Mouse (Mus musculus) forebrain, embryonic 16.5 days (tissue): ENCODE results near the gene Galnt12. TPM values are rescaled to one million over a fixed set of nuclear protein-coding genes. Genes with fewer than 3 reads are reported as not detected.

Source experiments
- ATAC-seq: fragments of 200-750 bp; cut with Nextera tagmentation; 2 replicates; pipeline ENCODE4 v1.8.0; 2017; ENCODE audit warnings: mild to moderate bottlenecking, moderate library complexity
- H3K27ac ChIP-seq: fragments of 300-500 bp; sonication (generic); 2 replicates; pipeline ENCODE4 v1.5.1; 2014; ENCODE audit warnings: low read length, control low read depth
- H3K27me3 ChIP-seq: fragments of 300-500 bp; sonication (generic); replicated peaks from 2 replicates; pipeline ENCODE4 v1.6.1; 2014; ENCODE audit warnings: low read length; ENCODE audit not compliant: control insufficient read depth, insufficient read depth
- H3K36me3 ChIP-seq: fragments of 300-500 bp; sonication (generic); 2 replicates; pipeline ENCODE4 v1.6.1; 2014; ENCODE audit not compliant: control insufficient read depth, insufficient read depth
- H3K4me1 ChIP-seq: fragments of 300-500 bp; sonication (generic); replicated peaks from 2 replicates; pipeline ENCODE4 v1.6.1; 2014; ENCODE audit warnings: low read length; ENCODE audit not compliant: control insufficient read depth, insufficient read depth
- H3K4me2 ChIP-seq: fragments of 300-500 bp; sonication (generic); 2 replicates; pipeline ENCODE4 v1.6.1; 2014; ENCODE audit warnings: mild to moderate bottlenecking, low read length, control low read depth
- H3K4me3 ChIP-seq: fragments of 300-500 bp; sonication (generic); replicated peaks from 2 replicates; pipeline ENCODE4 v1.5.1; 2014; ENCODE audit warnings: mild to moderate bottlenecking, low read length, control low read depth
- H3K9ac ChIP-seq: fragments of 300-500 bp; sonication (generic); replicated peaks from 2 replicates; pipeline ENCODE4 v1.6.1; 2014; ENCODE audit warnings: low read depth, low read length, control low read depth
- H3K9me3 ChIP-seq: fragments of 300-500 bp; sonication (generic); 2 replicates; pipeline ENCODE4 v1.6.1; 2016; ENCODE audit warnings: low read length; ENCODE audit not compliant: control insufficient read depth
- WGBS: fragments of 180-500 bp; shearing (Covaris S2); extraction: QIAGEN DNeasy Blood & Tissue Kit; methylation state at CpG from one replicate; pipeline ENCODE4 v1.1.7; 2014; 5-methylcytosine and 5-hydroxymethylcytosine counted together
- polyA plus RNA-seq: library from polyadenylated mRNA; unstranded; fragments of >200 nt; fragmentation: Nextera tagmentation; extraction: Ambion mirVana; gene quantifications from 2 replicates; pipeline ENCODE4 v1.2.1, GENCODE M21; 2015

Gene Galnt12
- polyA plus RNA-seq, 1 experiment from 2014 or later = 0.85 TPM

DNA sequence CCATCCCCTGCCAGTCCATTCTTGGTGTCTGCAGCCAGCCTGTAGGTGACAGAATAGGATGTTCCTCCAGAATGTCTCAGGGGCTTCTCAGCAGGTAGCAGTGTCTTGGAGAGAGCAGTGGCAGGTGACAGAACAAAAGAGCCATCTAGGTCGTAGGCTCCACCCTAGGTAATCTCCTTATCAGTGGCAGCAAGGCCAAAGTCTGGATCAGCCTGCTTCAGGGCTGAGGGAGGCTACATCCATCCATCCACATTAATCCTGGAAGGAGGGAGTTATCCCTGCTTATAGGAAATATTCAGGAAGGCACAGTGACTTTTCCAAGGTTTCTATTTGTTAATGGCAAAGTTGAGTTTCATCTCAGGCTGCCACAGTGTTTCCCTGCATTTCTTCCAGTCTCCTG is 80.6 kb downstream of the Galnt12 start:
- Histone ChIP-seq H3K9ac (no peak overlapping the region), H3K36me3 (no peaks in the 10 kb centered on the region), H3K27me3 (no peaks in the 10 kb centered on the region), H3K4me2 (no peak overlapping the region), H3K4me3 (no peak overlapping the region), H3K9me3 (no peaks in the 10 kb centered on the region), H3K27ac (no peak overlapping the region), H3K4me1 (no peaks in the 10 kb centered on the region)
- WGBS = 43% methylated on average over 1 of the region's 1 CpGs
- no peak for ATAC-seq

Other genes starting within 250 kb of the Galnt12 start
- gene Gabbr2, start 100.0 kb upstream of the Galnt12 start, polyA plus RNA-seq = 3.9 and 5.5 TPM in 2 replicates
- gene Anks6, start 34.5 kb upstream of the Galnt12 start, polyA plus RNA-seq = 4.6 and 4.9 TPM in 2 replicates
- 2.8 and 2.9 TPM in 2 replicates for gene Col15a1, start 116.3 kb downstream of the Galnt12 start, polyA plus RNA-seq